Mouse (Mus musculus) retina, adult 2 months (tissue): ENCODE data around the gene Apol7a.
"Not testable (repeated sequence)": the region's sequence is repeated elsewhere in the genome, so short reads cannot be mapped to it uniquely, and the experiment has no call there.

Source experiments
- DNase-seq: peaks from one replicate; pipeline ENCODE4 v3.0.0-alpha.2; 2012; ENCODE audit warnings: low read depth, low spot score

Apol7a gene

DNA sequence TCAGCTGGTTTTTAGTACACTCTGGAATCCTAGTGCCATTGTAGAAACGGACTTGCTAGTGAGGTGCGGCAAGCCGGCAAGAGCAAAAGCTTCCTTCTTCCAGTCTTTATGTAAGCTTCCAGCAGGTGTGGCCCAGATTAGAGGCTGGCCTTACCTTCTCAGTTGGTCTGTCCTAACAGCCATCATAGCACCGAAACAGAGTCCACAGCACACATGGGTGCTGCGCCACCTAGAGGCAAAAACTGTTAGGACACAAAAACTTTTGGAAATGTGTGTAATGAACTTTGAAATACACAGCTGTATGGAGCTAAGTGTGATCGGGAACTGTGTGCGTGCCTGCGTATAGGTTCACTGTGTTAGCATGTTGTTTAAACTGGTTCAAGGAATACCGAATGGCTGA, at the start of gene Apol7a:
Gene Apol7a, minus strand, starts transcription at position 84 of the 400 bp plus-strand sequence.
- DNase-seq = not testable (repeated sequence)

- not testable (repeated sequence) for DNase-seq
Observed at GRCm38 (mm10) chr15:77447392-77447791, 48.5 kb upstream of the Apol7a start, which contains the start of gene Apol7b. TSS of gene Apol7b (minus strand) at chr15:77447492.

DNA sequence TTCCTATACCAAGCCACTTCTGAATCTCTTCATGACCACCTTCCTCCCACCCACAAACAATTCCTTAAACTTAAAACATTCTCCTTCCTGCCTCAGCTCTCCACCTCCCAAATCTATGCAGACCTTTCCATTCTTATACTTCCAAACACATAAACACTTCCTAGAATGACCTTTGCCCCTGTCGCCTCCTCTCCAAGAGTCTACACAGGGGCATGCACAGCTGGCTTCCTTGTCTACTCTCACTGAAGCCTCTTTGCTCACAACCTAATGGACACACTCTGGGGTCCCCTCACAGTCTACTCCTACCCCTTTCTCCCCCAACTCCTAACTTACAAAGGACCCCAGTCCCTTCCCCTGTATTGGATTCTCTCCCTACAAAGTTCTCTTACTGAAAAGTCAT, 46.8 kb upstream of the Apol7a start:
- DNase-seq = not testable (repeated sequence)

GRCm38 (mm10) chr15:77444746-77445145, 45.8 kb upstream of the Apol7a start:
- not testable (repeated sequence) for DNase-seq

DNA sequence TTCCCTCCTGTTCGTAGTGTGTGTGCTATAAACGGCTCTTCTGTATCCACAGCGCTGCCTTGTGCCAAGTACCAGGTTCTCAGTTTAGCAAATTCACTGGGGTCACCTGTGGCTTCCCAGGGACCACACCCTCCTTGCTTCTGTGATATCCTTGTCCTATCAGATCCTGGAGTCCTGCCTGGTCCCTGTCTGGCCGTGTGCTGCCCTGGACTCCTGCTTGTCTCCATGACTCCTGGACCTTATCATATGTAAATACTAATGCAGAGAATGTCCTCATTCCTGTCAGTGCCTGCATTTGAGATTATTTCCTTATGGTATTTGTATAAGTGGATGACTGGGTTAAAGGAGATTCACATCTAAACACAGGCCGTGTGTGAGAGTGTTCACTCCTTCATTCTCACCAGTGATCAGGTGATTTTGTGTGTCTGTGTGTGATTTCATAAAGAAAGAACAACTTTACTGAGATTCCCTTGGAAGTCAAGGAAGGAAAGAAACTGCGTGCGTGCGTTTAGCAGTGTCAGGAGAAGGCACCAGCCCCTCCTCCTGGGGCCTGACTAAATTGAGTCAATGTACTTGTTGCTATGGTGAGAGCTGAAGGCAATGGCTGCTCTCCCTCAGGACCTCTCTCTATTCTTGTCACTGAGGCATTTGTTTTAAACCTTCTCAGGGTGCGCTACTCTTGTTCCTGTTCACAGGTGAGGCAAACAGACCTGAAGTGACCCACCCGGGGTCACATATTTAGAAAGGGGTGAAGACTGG, 30.0 kb upstream of the Apol7a start:
- DNase-seq = not testable (repeated sequence)

- DNase-seq = not testable (repeated sequence)
Observed at GRCm38 (mm10) chr15:77422925-77423324, 24.0 kb upstream of the Apol7a start.

DNA sequence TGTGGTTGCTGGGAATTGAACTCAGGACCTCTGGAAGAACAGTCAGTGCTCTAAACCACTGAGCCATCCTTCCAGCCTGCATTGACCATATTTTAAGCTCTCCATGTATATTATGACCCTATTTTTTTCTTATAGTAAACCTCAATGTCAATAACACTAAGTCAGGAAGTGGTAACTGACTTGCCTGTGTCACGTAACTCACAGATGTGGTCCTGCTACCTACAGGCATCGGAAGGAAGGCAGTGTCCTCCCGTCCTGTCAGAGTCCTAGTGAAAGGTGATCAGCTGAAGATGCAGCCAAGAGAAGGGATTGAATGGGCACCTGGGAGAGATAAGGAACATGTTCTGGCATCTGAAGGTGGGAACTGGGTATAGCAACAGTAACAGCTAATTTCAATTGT, 20.7 kb upstream of the Apol7a start:
- not testable (repeated sequence) for DNase-seq

DNA sequence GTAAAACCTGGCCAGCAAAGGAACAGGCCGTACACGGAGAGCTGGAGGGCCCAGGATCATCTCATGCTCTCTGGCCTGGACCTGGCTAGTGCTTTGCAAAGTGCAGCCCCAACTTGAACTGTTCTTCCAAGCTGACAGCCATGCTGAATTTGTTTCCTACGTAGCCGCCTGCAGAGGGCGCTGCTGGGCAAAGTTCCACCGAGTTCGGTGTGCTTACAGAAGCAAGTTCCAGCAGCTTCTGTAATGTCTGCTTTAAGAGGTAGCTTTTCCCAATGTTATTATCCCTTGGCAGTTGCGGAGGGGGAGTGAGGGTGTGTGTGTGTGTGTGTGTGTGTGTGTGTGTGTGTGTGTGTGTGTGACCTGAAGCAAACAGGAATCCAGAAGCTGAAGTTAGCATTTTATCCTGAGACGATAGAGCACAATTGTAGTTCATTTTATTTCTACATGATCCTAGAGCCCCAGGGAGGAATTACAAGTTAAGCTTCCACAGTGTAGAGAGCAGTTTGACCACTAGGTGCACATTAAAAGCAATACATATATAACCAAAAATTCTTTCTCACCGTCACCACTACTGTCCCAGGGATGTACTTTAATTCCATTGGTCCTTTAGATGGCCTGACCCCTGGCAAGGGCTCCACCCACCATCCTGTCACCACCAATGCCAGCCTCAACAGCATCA, 17.9 kb upstream of the Apol7a start:
- DNase-seq = not testable (repeated sequence)

DNA sequence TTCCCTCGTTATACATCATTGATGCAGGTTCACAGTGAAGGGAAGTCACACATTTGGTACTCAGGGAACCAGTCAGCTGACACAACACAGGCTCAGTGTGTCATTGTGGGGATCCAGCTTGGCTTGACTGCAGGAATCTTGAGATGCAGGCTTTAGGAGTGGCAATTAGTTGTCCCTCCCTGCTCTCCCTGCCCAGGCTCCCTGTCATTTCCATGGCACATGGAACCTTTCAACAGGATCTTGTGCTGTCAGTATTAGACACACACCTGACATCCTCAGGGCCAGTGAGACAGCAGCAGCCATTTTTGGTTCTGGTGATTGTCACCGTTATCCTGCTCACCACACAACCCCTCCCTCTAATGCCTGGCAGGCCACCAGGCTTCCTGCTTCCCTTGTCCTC, 16.7 kb upstream of the Apol7a start:
- DNase-seq = not testable (repeated sequence)

DNA sequence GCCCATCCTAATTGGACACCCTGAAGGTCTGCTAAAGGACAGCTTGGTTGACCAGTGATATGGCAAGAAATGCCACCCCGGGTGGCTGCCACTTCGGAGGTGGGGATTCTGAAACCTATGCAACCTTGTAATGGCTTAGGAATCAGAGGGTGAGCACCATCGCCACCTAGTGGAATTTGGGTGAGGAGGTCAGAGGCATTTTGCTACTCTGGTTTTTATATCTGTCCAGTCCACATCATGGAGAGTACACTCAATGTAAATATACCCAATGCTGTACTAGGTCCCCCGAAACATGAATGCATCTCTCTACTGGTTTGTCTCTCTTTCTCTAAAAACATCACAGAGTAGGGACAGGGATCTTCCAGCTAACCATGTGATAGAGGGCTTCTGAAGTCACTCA, 13.8 kb upstream of the Apol7a start:
- not testable (repeated sequence) for DNase-seq

GRCm38 (mm10) chr15:77411035-77411434, 12.1 kb upstream of the Apol7a start, which contains the start of gene Apol9a:
TSS of gene Apol9a (minus strand) at chr15:77411135.
- DNase-seq = not testable (repeated sequence)

DNA sequence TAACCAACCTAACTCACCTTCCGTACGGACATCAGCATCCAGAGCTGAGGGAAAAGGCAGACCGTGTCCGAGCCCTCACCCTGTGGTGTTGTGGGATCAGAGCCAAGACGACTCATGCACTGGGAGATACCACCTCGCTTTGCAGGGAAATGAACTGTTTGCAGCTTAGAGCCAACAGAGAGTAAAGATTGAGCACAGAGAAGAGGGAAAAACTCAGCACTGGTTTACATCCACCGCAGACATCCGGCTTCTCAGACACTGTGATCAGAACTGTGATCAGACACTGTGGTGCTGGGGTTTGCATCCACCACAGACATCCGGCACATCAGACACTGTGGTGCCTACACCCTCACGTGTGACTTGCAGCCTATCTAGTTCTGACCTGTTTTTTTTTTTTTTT, 7.5 kb upstream of the Apol7a start:
- DNase-seq = not testable (repeated sequence)

GRCm38 (mm10) chr15:77397450-77398132, 1.3 kb downstream of the Apol7a start:
- not testable (repeated sequence) for DNase-seq

GRCm38 (mm10) chr15:77393832-77394231, 5.1 kb downstream of the Apol7a start:
- not testable (repeated sequence) for DNase-seq

DNA sequence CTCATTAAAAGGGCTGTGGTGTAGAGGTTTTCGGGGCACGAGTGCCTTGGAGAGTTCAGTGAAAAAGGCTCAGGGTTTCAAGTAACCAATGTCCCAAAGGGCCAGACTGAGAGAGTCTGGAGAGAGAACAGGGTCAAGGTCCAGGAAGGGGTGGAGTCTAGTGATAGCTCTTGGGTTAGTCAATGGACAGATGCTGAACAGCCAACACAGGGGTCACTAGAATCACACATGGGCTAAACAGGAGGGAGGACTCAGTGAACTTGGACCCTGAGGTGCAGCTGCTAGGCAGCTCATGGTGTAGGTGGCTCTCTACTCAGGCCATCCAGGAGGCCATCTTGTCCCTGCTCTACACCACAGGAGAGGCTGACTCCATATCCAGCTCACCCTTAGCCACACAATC, 11.4 kb downstream of the Apol7a start:
- DNase-seq = no peak

- DNase-seq = no peak
Observed at GRCm38 (mm10) chr15:77384340-77385030, 14.4 kb downstream of the Apol7a start.

- DNase-seq = no peak
Observed at GRCm38 (mm10) chr15:77382880-77383279, 16.0 kb downstream of the Apol7a start.

GRCm38 (mm10) chr15:77382271-77382850, 16.5 kb downstream of the Apol7a start:
- DNase-seq = no peak

GRCm38 (mm10) chr15:77381481-77381880, 17.4 kb downstream of the Apol7a start:
- no peak for DNase-seq

DNA sequence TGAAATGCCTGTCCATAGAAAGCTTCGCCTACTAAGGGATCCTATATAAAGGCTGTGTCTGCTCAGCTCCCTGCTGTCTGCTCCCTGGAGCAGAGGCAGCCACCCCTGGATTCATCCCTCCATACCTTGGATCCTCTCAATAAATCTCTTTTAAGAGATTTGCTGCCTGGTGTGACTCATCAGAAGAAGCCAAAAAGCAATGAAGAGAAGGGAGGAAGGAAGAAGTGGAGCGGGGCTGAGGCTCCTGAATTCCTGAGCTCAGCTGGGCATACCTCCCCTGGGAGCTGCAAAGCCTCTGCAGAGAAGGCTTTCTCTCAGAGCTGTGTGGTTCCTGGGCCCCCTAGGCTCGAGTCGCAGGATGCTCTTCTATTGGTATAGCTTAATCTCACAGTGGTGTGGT, 19.0 kb downstream of the Apol7a start:
- DNase-seq = no peak

DNA sequence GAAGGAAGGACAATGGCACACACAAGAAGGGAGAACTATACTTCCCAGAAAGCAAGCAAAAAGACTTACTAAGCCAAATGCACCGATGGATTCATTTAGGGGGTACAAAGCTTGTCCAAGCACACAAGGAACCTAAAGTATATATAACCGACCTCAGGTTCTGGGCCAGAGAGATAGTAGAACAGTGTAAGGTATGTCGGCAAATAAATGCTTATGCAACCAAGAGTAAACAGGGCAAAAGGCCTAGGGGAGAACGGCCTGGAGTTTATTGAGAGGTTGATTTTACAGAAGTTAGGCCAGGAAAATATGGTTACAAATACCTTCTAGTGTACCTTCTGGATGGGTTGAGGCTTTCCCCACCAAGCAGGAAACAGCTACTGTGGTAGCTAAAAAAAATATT, 21.5 kb downstream of the Apol7a start:
- no peak for DNase-seq
